Mouse (Mus musculus): ENCODE data around the gene Ring1. TPM values are rescaled to one million over a fixed set of nuclear protein-coding genes. Genes with fewer than 3 reads are reported as not detected.

The Ring1 gene
- polyA plus RNA-seq (2017; shearing (Covaris generic)): 26.1 TPM

GRCm38 (mm10) chr17:34024317-34024821 lies at the start of gene Ring1:
TSS of gene Ring1 (minus strand) at chr17:34024680.

GRCm38 (mm10) chr17:34038878-34039561 lies 14.5 kb upstream of the Ring1 start, which contains the start of gene Col11a2:
TSS of gene Col11a2 (plus strand) at chr17:34039437.

GRCm38 (mm10) chr17:34031465-34032173 lies 7.1 kb upstream of the Ring1 start, which contains the start of the genes Slc39a7 and Rxrb:
TSS of gene Slc39a7 (minus strand) at chr17:34031682.
TSS of gene Rxrb (plus strand) at chr17:34031812.

GRCm38 (mm10) chr17:34027656-34028223 lies 3.3 kb upstream of the Ring1 start, which contains the start of gene H2-Ke6:
TSS of gene H2-Ke6 (minus strand) at chr17:34028060.

GRCm38 (mm10) chr17:34000150-34000537 lies 24.3 kb downstream of the Ring1 start, which contains the start of gene H2-K1:
TSS of gene H2-K1 (minus strand) at chr17:34000347.

Other genes with a start within 250 kb of the Ring1 start
- gene Angptl4, start 242.8 kb downstream of the Ring1 start, polyA plus RNA-seq (2017; shearing (Covaris generic)): 1.1 TPM
- 4.4 TPM for gene Kank3, start 214.2 kb downstream of the Ring1 start, polyA plus RNA-seq (2017; shearing (Covaris generic))
- 951 TPM for gene Rps28, start 200.1 kb downstream of the Ring1 start, polyA plus RNA-seq (2017; shearing (Covaris generic))
- gene Ndufa7, start 200.1 kb downstream of the Ring1 start, polyA plus RNA-seq (2017; shearing (Covaris generic)): 204 TPM
- 15.4 TPM for gene Cd320, start 181.6 kb downstream of the Ring1 start, polyA plus RNA-seq (2017; shearing (Covaris generic))
- not detected for gene Gm7029, start 150.8 kb downstream of the Ring1 start, polyA plus RNA-seq (2017; shearing (Covaris generic))
- not detected for gene Kifc1, start 134.0 kb downstream of the Ring1 start, polyA plus RNA-seq (2017; shearing (Covaris generic))
- gene Platr17, start 119.5 kb downstream of the Ring1 start, polyA plus RNA-seq (2017; shearing (Covaris generic)): 1.1 TPM
- gene Daxx, start 115.3 kb downstream of the Ring1 start, polyA plus RNA-seq (2017; shearing (Covaris generic)): 50.2 TPM
- 361 TPM for gene Tapbp, start 108.8 kb downstream of the Ring1 start, polyA plus RNA-seq (2017; shearing (Covaris generic))
- 17.3 TPM for gene Zbtb22, start 108.8 kb downstream of the Ring1 start, polyA plus RNA-seq (2017; shearing (Covaris generic))
- gene Rgl2, start 95.1 kb downstream of the Ring1 start, polyA plus RNA-seq (2017; shearing (Covaris generic)): 79.3 TPM
- gene Pfdn6, start 84.3 kb downstream of the Ring1 start, polyA plus RNA-seq (2017; shearing (Covaris generic)): 83.9 TPM
- gene Wdr46, start 84.0 kb downstream of the Ring1 start, polyA plus RNA-seq (2017; shearing (Covaris generic)): 39.0 TPM
- gene B3galt4, start 73.2 kb downstream of the Ring1 start, polyA plus RNA-seq (2017; shearing (Covaris generic)): 8.6 TPM
- 38.1 TPM for gene Vps52, start 68.9 kb downstream of the Ring1 start, polyA plus RNA-seq (2017; shearing (Covaris generic))
- gene Rps18, start 68.7 kb downstream of the Ring1 start, polyA plus RNA-seq (2017; shearing (Covaris generic)): 2,394 TPM
- gene H2-K1, start 24.3 kb downstream of the Ring1 start, polyA plus RNA-seq (2017; shearing (Covaris generic)): 13,530 TPM
- gene H2-Ke6, start 3.4 kb upstream of the Ring1 start, polyA plus RNA-seq (2017; shearing (Covaris generic)): 225 TPM
- gene Slc39a7, start 7.0 kb upstream of the Ring1 start, polyA plus RNA-seq (2017; shearing (Covaris generic)): 137 TPM
- gene Rxrb, start 7.1 kb upstream of the Ring1 start, polyA plus RNA-seq (2017; shearing (Covaris generic)): 78.8 TPM
- gene Col11a2, start 14.8 kb upstream of the Ring1 start, polyA plus RNA-seq (2017; shearing (Covaris generic)): 0.27 TPM
- 1.2 TPM for gene H2-Oa, start 67.7 kb upstream of the Ring1 start, polyA plus RNA-seq (2017; shearing (Covaris generic))
- gene H2-DMa, start 94.9 kb upstream of the Ring1 start, polyA plus RNA-seq (2017; shearing (Covaris generic)): 12.1 TPM
- gene Brd2, start 98.0 kb upstream of the Ring1 start, polyA plus RNA-seq (2017; shearing (Covaris generic)): 260 TPM
- gene H2-DMb2, start 118.6 kb upstream of the Ring1 start, polyA plus RNA-seq (2017; shearing (Covaris generic)): 0.28 TPM
- 1.0 TPM for gene H2-DMb1, start 128.4 kb upstream of the Ring1 start, polyA plus RNA-seq (2017; shearing (Covaris generic))
- gene Tap1, start 162.9 kb upstream of the Ring1 start, polyA plus RNA-seq (2017; shearing (Covaris generic)): 207 TPM
- 283 TPM for gene Psmb9, start 163.1 kb upstream of the Ring1 start, polyA plus RNA-seq (2017; shearing (Covaris generic))
- 746 TPM for gene Psmb8, start 173.0 kb upstream of the Ring1 start, polyA plus RNA-seq (2017; shearing (Covaris generic))
- 259 TPM for gene Tap2, start 178.8 kb upstream of the Ring1 start, polyA plus RNA-seq (2017; shearing (Covaris generic))
- gene H2-Ob, start 214.2 kb upstream of the Ring1 start, polyA plus RNA-seq (2017; shearing (Covaris generic)): 20.6 TPM
- gene H2-Ab1, start 233.0 kb upstream of the Ring1 start, polyA plus RNA-seq (2017; shearing (Covaris generic)): 0.38 TPM